Mouse (Mus musculus): ENCODE data around the gene Gm867. TPM values are rescaled to one million over a fixed set of nuclear protein-coding genes. Genes with fewer than 3 reads are reported as not detected.
A peak's percentile ranks its signal among the peaks of the same experiment; 100 is the strongest.

Gene Gm867
- polyA plus RNA-seq, 1 experiment from 2014 or later: 0.20 TPM

DNA sequence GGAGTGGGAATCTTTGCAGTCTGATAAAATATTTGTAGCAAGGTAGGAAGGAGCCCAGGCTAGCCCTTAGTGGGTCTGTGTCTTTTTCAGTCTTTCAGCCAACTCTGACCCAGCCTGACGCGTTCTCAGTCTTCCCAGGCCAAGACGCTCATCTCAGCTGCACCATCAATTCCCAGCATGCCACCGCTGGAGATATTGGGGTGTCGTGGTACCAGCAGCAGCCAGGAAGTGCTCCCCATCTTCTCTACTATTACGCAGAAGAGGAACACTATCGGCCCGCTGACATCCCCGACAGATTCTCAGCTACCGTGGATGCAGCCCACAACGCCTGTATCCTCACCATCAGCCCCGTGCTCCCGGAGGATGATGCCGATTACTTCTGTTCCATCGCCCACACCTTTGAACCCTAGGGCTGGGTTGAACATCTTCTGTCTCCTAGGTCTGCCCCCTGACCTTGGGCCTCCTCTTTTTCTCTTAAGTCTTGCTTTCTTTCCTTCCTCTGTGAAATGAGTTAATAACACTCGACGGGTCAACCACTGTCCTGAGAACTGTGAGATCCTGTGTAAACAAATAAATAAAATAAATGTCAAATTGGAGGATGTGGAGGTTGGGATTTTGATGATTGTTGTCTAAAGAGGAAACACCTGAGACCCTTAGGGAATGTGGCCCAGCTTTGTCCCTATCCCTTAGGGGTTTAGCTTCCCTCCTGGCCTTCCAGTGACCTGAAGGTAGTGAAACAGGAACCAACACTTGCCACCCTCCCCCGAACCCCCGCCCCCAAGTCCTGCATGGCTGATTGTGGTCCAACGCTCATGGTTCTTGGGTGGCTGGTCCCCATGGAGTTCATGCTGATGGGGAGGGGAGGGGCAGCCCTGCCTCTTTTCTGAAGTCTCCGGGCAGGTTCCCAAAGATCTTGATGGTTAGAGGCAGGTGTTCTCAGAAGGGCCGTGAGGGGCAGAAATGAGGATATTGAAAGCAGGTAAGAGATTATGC, 8.9 kb upstream of the Gm867 start:
- ATAC-seq: no peak
- Histone ChIP-seq H3K27ac (ENCODE audit: low read length) (no peak overlapping the region), H3K9ac (replicated peaks; ENCODE audit: low read depth, low read length) (no peak overlapping the region), H3K27me3 (replicated peaks; ENCODE audit: control insufficient read depth, insufficient read depth, low read length) (peaks cover 12% of the 10 kb centered on the region; the same call in 1 of the 2 replicates), H3K36me3 (ENCODE audit: control insufficient read depth, insufficient read depth) (no peaks in the 10 kb centered on the region), H3K4me2 (ENCODE audit: low read length) (no peak overlapping the region), H3K4me1 (replicated peaks; ENCODE audit: control insufficient read depth, insufficient read depth, low read length) (peaks cover 11% of the 10 kb centered on the region), H3K9me3 (ENCODE audit: control insufficient read depth, low read length) (no peaks in the 10 kb centered on the region), H3K4me3 (replicated peaks; ENCODE audit: low read length) (no peak overlapping the region)
- 85% methylated on average over 22 of the region's 22 CpGs for WGBS

DNA sequence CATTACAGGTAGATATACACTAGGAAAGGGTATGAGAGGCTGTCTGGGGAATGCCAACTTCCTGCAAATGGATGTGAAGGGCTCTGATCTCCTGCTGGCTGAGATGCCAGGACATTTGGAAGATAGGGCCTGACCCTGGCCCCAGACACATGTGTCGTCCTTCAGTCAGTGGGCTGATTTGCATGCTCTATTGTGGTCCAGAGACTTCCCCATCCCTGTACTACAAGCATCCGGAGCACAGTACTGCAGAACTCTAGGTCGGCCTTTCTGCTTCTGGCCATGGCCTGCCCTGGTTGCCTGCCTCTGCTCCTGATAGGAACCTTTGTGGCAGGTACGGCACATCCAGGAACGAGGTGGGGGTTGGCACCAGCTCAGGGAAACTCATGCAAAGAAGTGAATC, 7.6 kb upstream of the Gm867 start:
- WGBS: 66% methylated on average over 5 of the region's 5 CpGs
- Histone ChIP-seq H3K27ac (ENCODE audit: low read length) (no peak overlapping the region), H3K4me1 (replicated peaks; ENCODE audit: control insufficient read depth, insufficient read depth, low read length) (peaks cover 17% of the 10 kb centered on the region), H3K4me3 (replicated peaks; ENCODE audit: low read length) (no peak overlapping the region), H3K4me2 (ENCODE audit: low read length) (no peak overlapping the region), H3K9ac (replicated peaks; ENCODE audit: low read depth, low read length) (no peak overlapping the region), H3K27me3 (replicated peaks; ENCODE audit: control insufficient read depth, insufficient read depth, low read length) (peaks cover 10% of the 10 kb centered on the region; the same call in 1 of the 2 replicates), H3K9me3 (ENCODE audit: control insufficient read depth, low read length) (no peaks in the 10 kb centered on the region), H3K36me3 (ENCODE audit: control insufficient read depth, insufficient read depth) (no peaks in the 10 kb centered on the region)
- no peak for ATAC-seq

DNA sequence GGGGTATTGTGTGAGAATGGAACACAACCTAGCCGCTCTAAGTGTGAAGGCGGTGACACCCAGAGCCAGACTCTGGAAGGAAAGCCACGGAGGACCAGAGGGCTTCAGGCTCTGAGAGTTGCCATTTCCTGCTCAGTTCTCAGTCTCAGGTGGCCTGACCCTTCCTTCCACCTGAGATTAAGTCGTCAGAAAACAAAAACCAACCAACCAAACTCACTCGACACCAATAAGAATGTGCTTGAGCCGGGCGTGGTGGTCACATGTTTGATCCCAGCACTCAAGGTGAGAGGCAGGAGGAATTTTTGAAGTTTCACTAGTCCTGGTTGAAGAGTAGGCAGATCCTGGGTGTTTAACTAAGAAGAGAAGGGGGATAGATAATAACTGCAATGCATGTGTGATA, 5.4 kb upstream of the Gm867 start:
- no peak overlapping the region for H3K4me2 ChIP-seq (ENCODE audit: low read length)
- no peak overlapping the region for H3K27ac ChIP-seq (ENCODE audit: low read length)
- H3K9ac ChIP-seq (replicated peaks; ENCODE audit: low read depth, low read length): no peak overlapping the region
- no peak overlapping the region for H3K4me3 ChIP-seq (replicated peaks; ENCODE audit: low read length)
- peaks cover 11% of the 10 kb centered on the region for H3K4me1 ChIP-seq (replicated peaks; ENCODE audit: control insufficient read depth, insufficient read depth, low read length)
- no peak for ATAC-seq
- peaks cover 7% of the 10 kb centered on the region; the same call in 1 of the 2 replicates for H3K27me3 ChIP-seq (replicated peaks; ENCODE audit: control insufficient read depth, insufficient read depth, low read length)
- WGBS: 83% methylated on average over 7 of the region's 7 CpGs
- H3K36me3 ChIP-seq (ENCODE audit: control insufficient read depth, insufficient read depth): no peaks in the 10 kb centered on the region
- H3K9me3 ChIP-seq (ENCODE audit: control insufficient read depth, low read length): no peaks in the 10 kb centered on the region

DNA sequence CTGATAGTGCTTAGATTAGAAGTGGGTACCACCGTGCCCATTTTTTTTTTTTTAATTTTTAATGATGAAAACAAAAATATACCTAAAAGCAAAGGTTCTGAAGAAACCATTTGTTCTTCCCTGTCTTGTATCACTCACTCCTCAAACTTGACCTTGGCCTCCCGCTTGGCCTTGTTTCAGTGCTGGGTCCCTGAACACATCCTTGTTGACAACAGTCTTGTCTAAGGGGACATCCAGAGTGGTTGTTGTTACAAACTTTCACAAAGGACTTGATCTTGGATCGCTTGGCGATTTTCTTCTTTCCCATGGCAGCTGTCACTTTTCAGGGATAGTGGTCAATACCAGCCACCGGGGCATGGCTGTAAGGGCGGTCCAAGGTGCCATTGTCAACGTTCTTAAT, 4.7 kb upstream of the Gm867 start:
- Histone ChIP-seq H3K4me1 (replicated peaks; ENCODE audit: control insufficient read depth, insufficient read depth, low read length) (peaks cover 8% of the 10 kb centered on the region), H3K9me3 (ENCODE audit: control insufficient read depth, low read length) (no peaks in the 10 kb centered on the region), H3K36me3 (ENCODE audit: control insufficient read depth, insufficient read depth) (no peaks in the 10 kb centered on the region), H3K4me3 (replicated peaks; ENCODE audit: low read length) (no peak overlapping the region), H3K27me3 (replicated peaks; ENCODE audit: control insufficient read depth, insufficient read depth, low read length) (peaks cover 7% of the 10 kb centered on the region; the same call in 1 of the 2 replicates), H3K27ac (ENCODE audit: low read length) (no peak overlapping the region), H3K9ac (replicated peaks; ENCODE audit: low read depth, low read length) (no peak overlapping the region), H3K4me2 (ENCODE audit: low read length) (no peak overlapping the region)
- 93% methylated on average over 7 of the region's 7 CpGs for WGBS
- ATAC-seq: no peak

DNA sequence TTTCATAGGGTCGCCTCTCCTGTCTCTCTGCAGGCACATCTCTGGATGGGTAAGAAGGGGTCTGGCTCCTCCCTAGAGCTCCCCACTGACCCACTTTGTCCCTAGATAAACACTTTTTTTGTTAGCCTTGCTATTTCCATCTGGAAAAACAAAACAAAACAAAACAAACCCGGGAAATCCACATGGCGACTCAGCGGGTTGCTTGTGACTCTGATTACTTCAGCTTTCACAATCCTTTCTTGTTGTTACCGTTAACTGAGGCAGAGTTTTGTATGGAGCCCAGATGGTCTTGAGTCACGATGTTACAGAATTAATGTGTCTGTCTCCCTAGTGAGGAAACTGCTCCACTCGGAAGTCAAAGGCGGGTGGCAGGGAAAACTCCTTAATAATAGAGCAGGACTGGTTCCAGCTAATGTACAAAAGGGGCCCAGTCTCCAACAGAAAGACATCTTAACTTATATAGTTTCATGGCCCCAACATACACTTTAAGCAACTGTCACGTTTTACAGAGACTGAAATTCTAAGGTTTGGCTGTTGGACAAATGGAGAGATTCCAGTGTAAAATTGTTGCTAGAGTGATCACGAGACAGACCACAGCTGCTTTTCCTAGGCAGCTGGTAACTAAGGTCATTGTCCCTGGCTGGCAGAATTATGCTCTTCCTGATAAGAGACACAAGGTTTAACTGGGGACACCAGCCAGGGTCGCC, 3.7 kb upstream of the Gm867 start:
- 16% methylated on average over 11 of the region's 11 CpGs for WGBS
- Histone ChIP-seq H3K4me1 (replicated peaks; ENCODE audit: control insufficient read depth, insufficient read depth, low read length) (peaks cover 8% of the 10 kb centered on the region), H3K4me2 (ENCODE audit: low read length) (no peak overlapping the region), H3K27ac (ENCODE audit: low read length) (no peak overlapping the region), H3K27me3 (replicated peaks; ENCODE audit: control insufficient read depth, insufficient read depth, low read length) (0 out of 2 replicates have a peak, but pooled peaks cover 2% of the 10 kb centered on the region), H3K4me3 (replicated peaks; ENCODE audit: low read length) (no peak overlapping the region), H3K36me3 (ENCODE audit: control insufficient read depth, insufficient read depth) (no peaks in the 10 kb centered on the region), H3K9ac (replicated peaks; ENCODE audit: low read depth, low read length) (no peak overlapping the region), H3K9me3 (ENCODE audit: control insufficient read depth, low read length) (no peaks in the 10 kb centered on the region)
- ATAC-seq: peak; percentile 45; the same call in 1 of the 2 replicates

DNA sequence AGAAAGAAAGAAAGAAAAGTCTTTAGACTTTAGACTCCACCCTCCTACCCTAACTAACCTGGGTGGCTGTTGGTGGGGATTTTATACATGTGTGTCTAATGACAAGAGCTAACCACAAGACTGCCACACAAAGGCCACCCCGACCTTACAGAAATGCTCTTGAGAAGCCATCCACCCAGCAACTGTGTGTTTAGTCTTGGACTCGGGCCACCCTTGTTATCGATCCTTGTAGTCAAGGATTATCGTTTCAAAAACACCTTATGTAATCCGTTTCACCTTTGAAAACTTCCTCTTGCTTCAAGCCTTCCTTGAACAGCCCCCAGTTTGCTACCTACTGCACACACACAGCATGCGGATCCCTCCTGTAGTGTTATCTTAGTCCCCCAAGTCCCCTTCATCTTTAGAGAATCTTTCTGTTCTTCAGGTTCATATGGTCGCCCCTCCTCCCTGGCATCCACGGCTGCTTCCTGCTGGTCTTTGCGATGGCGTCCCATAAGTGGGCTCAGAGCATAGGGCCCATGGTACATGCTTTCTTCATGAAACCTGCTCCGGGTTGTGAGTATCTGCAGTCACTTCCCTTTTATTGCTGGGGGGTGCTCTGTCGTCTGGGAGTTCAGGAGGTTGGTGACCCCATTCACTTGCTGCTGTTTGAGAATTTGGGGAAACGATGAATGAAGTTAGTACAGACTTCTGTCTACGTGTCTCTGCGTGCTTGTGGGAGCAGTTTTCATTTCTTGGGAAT, 2.4 kb upstream of the Gm867 start, which contains the start of gene Vpreb3:
Vpreb3 (plus strand) TSS at position 322 of the 742 bp plus-strand sequence.
- no peak for ATAC-seq
- WGBS: 82% methylated on average over 15 of the region's 15 CpGs
- no peak within 1 kb of the TSS for H3K9ac ChIP-seq (replicated peaks; ENCODE audit: low read depth, low read length)
- no peaks in the 10 kb centered on the region for H3K9me3 ChIP-seq (ENCODE audit: control insufficient read depth, low read length)
- H3K4me1 ChIP-seq (replicated peaks; ENCODE audit: control insufficient read depth, insufficient read depth, low read length): peaks cover 8% of the 10 kb centered on the region
- H3K4me2 ChIP-seq (ENCODE audit: low read length): no peak within 1 kb of the TSS
- H3K36me3 ChIP-seq (ENCODE audit: control insufficient read depth, insufficient read depth): no peaks in the 10 kb centered on the region
- no peak within 1 kb of the TSS for H3K4me3 ChIP-seq (replicated peaks; ENCODE audit: low read length)
- no peak within 1 kb of the TSS for H3K27ac ChIP-seq (ENCODE audit: low read length)
- H3K27me3 ChIP-seq (replicated peaks; ENCODE audit: control insufficient read depth, insufficient read depth, low read length): no peaks in the 10 kb centered on the region

DNA sequence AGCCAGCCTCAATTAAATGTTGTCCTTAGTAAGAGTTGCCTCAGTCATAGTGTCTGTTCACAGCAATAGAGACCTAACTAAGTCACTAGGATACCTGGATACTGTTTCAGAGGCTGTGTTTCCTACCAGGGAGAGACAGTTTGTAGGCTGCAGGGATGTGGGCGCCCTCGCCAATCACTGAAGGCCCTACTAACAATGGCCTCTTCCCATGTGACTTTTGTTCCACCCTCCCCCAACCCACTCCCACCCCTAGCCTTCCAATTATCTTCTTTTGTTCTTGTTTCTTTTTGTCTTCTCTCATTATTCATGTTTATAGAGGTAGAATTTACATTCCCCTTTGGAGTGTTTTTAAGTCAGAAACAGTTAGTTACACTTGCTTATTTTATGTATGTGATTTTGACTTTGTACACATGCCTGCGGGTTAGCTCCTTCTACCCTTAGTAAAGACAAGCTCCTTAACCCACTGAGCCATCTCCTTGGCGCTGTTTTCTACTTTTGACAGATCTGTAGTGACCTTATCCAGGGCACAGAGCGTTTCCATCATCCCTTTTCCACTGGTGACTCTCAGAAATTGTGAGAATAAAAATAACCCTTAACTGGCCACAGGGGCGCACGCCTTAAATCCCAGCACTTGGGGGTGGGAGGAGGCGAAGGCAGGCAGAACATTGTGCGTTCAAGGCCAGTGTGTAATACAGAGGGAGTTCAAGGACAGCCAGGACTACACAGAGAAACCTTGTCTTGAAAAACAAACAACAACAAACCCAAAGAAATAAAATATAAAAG, 761 bp upstream of the Gm867 start:
- Histone ChIP-seq H3K9ac (replicated peaks; ENCODE audit: low read depth, low read length) (no peak overlapping the region), H3K36me3 (ENCODE audit: control insufficient read depth, insufficient read depth) (no peaks in the 10 kb centered on the region), H3K27ac (ENCODE audit: low read length) (no peak overlapping the region), H3K4me1 (replicated peaks; ENCODE audit: control insufficient read depth, insufficient read depth, low read length) (peaks cover 9% of the 10 kb centered on the region), H3K4me3 (replicated peaks; ENCODE audit: low read length) (no peak overlapping the region), H3K4me2 (ENCODE audit: low read length) (no peak overlapping the region), H3K27me3 (replicated peaks; ENCODE audit: control insufficient read depth, insufficient read depth, low read length) (peaks cover 7% of the 10 kb centered on the region; the same call in 1 of the 2 replicates), H3K9me3 (ENCODE audit: control insufficient read depth, low read length) (no peaks in the 10 kb centered on the region)
- 59% methylated on average over 9 of the region's 9 CpGs for WGBS
- ATAC-seq: no peak

DNA sequence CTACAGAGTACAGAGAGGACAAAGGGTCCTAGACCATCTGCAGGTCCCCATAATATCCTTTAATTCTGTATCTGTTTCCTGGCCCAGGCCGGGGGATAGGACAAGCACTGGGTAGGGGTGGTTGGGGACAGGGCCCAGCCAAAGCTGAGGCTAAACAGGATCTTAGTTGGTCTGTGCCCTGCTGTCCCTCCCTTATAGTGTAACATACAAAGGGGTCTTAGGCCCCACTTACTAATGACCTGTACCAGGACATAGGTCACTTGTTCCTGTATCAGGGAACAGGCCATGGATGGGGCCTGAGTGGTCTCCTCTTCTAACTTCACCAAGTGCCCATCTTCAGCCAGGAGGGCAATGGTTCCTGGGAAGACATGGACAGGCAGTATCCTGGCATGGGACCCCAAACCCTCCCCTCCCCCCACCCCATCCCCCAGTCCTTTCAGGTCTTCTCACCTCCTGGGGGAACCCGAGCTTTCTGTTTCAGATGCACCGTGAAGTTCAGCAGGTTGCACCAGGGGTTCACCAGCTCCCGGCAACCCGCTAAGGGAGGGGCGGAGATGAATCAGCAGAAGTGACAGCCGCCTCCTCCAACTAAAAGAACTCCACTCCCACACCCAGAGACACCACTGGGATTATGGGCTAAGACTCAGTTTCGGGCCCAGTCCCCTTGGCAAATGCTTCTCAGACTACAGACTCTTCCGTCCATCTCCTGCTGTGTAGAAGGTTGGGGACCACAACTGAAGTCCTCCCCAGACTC, 814 bp downstream of the Gm867 start:
- ATAC-seq: no peak
- Histone ChIP-seq H3K4me2 (ENCODE audit: low read length) (no peak overlapping the region), H3K27me3 (replicated peaks; ENCODE audit: control insufficient read depth, insufficient read depth, low read length) (peaks cover 9% of the 10 kb centered on the region; the same call in 1 of the 2 replicates), H3K9ac (replicated peaks; ENCODE audit: low read depth, low read length) (no peak overlapping the region), H3K27ac (ENCODE audit: low read length) (no peak overlapping the region), H3K36me3 (ENCODE audit: control insufficient read depth, insufficient read depth) (no peaks in the 10 kb centered on the region), H3K9me3 (ENCODE audit: control insufficient read depth, low read length) (no peaks in the 10 kb centered on the region), H3K4me3 (replicated peaks; ENCODE audit: low read length) (no peak overlapping the region), H3K4me1 (replicated peaks; ENCODE audit: control insufficient read depth, insufficient read depth, low read length) (peaks cover 20% of the 10 kb centered on the region)
- WGBS: 57% methylated on average over 9 of the region's 9 CpGs

Data from forebrain, embryonic 16.5 days (tissue).